Mouse (Mus musculus): ENCODE measurements around the gene Rnf121. TPM values are rescaled to one million over a fixed set of nuclear protein-coding genes. Genes with fewer than 3 reads are reported as not detected.

The Rnf121 gene
- polyA plus RNA-seq (2011; ENCODE audit: insufficient read depth, insufficient read length, low replicate concordance, missing spikeins): 10.0 and 12.9 TPM in 2 replicates

DNA sequence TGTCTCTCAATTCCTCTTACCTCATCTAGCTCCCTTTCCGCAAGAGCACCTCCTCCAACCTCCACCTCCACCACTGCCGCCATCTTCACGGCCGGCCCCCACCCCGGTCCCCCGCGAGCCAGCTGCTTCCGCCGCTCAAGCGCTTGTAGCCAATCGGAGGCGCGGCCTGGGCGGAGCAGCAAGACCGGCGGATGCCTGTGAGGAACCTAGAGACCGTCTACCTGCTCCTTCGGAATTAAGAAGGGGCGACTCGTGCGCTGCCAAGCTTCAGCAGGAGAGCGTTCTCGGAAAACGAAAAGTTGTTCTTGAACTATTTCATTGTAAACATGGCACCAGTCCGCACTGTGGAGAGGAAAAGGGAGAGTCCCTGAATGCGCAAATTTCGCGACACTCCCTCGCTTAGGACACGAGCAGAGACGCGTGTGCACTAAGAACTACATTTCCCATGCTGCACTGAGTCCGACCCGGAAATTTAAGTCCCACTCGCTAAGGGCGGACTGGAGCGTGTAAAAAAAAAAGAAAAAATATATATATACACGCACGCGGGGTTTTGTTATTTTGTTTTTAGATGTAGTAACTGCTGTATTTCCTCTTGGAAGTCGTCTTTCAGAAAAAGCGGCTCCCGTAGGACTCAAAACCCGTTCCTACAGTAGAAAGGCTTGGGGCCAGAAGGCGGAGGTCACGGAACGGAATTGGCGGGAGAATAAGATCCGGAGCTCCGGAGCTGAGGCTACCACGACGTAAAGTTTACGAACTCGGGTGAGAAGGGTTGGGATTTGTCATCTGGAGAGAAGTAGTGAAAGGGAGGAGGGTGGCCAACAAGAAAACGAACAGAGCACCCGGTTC is at the start of gene Rnf121, which contains the start of the genes Xndc1 and Xntrpc:
Rnf121 (minus strand) TSS at position 424 of the 846 bp plus-strand sequence.
Xndc1 (plus strand) TSS at position 466 of the 846 bp plus-strand sequence.
Xntrpc (plus strand) TSS at position 668 of the 846 bp plus-strand sequence.
- TF ChIP-seq CTCF (IDR thresholded peaks at IDR 0.05; ENCODE audit: control insufficient read depth, insufficient read depth, low read length) (no peak), POLR2A (IDR thresholded peaks at IDR 0.05; ENCODE audit: borderline replicate concordance, control insufficient read depth, low read depth, low read length) (peak; percentile 58; the same call in 1 of the 2 replicates)
- peak within 1 kb of the TSS; percentile 78 for H3K4me3 ChIP-seq (replicated peaks; ENCODE audit: control insufficient read depth, low read depth, low read length)
- peak within 1 kb of the TSS; percentile 46 for H3K27ac ChIP-seq (ENCODE audit: control insufficient read depth, insufficient read depth, low read depth, low read length, poor library complexity)
- WGBS: under 1% methylated on average over 56 of the region's 56 CpGs
- no peaks in the 10 kb centered on the region; the same call in 1 of the 2 replicates for H3K4me1 ChIP-seq (ENCODE audit: control insufficient read depth, insufficient read depth, low read length)

GRCm38 (mm10) chr7:102113151-102113729 is 48.0 kb upstream of the Rnf121 start:
- H3K4me3 ChIP-seq (replicated peaks; ENCODE audit: control insufficient read depth, low read depth, low read length): no peak overlapping the region
- 89% methylated on average over 45 of the region's 45 CpGs for WGBS
- no peak overlapping the region for H3K27ac ChIP-seq (ENCODE audit: control insufficient read depth, insufficient read depth, low read depth, low read length, poor library complexity)
- TF ChIP-seq POLR2A (IDR thresholded peaks at IDR 0.05; ENCODE audit: borderline replicate concordance, control insufficient read depth, low read depth, low read length) (no peak), CTCF (IDR thresholded peaks at IDR 0.05; ENCODE audit: control insufficient read depth, insufficient read depth, low read length) (no peak)
- no peaks in the 10 kb centered on the region for H3K4me1 ChIP-seq (ENCODE audit: control insufficient read depth, insufficient read depth, low read length)

GRCm38 (mm10) chr7:102109746-102110145 is 44.5 kb upstream of the Rnf121 start:
- Histone ChIP-seq H3K27ac (ENCODE audit: control insufficient read depth, insufficient read depth, low read depth, low read length, poor library complexity) (no peak overlapping the region), H3K4me1 (ENCODE audit: control insufficient read depth, insufficient read depth, low read length) (no peaks in the 10 kb centered on the region), H3K4me3 (replicated peaks; ENCODE audit: control insufficient read depth, low read depth, low read length) (no peak overlapping the region)
- WGBS: 61% methylated on average over 4 of the region's 4 CpGs
- TF ChIP-seq POLR2A (IDR thresholded peaks at IDR 0.05; ENCODE audit: borderline replicate concordance, control insufficient read depth, low read depth, low read length) (no peak), CTCF (IDR thresholded peaks at IDR 0.05; ENCODE audit: control insufficient read depth, insufficient read depth, low read length) (no peak)

DNA sequence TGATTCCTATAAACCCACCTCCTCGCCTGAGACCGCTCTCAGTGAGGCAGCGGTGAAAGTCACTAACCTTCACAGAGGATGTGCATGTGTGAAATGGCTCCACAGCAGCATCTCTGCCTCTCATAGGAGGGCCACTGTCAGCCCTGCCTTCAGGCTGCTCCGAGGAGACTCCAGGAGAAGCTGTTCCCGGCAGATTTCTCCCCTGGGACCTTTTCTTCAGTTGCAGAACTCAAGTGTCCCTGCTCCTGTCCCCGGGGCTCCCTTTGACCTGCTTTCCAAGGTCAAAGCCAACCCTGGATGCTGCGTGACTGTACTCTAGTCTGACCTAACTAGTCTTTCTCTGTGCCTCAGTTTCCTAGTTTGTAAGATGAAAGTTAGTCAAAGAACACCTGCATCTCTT is 43.9 kb upstream of the Rnf121 start, which contains the start of gene Art5:
Art5 (minus strand) TSS at position 319 of the 400 bp plus-strand sequence.
- no peak for TF ChIP-seq CTCF (IDR thresholded peaks at IDR 0.05; ENCODE audit: control insufficient read depth, insufficient read depth, low read length)
- TF ChIP-seq POLR2A (IDR thresholded peaks at IDR 0.05; ENCODE audit: borderline replicate concordance, control insufficient read depth, low read depth, low read length): no peak
- no peak within 1 kb of the TSS for H3K4me3 ChIP-seq (replicated peaks; ENCODE audit: control insufficient read depth, low read depth, low read length)
- WGBS: 82% methylated on average over 7 of the region's 7 CpGs
- H3K4me1 ChIP-seq (ENCODE audit: control insufficient read depth, insufficient read depth, low read length): no peaks in the 10 kb centered on the region
- H3K27ac ChIP-seq (ENCODE audit: control insufficient read depth, insufficient read depth, low read depth, low read length, poor library complexity): no peak within 1 kb of the TSS

DNA sequence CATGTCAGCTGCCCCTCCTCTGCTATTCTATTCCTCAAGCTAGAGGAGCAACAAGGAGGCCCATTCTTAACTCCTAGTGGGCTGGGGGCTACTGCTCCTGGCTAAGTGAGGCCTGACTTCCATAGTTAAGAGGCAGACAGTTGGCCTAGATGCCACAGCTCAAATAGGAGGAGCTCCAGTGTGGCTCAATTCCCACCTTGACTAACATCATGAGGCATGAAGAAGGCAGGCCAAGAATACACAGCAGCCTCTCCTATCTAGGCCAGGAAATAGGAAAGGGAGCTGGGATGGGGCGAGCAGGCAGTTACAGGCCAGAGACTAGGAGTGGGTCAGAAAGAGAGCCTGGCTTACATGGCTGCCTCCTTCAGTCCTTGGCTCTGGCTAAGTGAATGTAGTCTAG is 42.9 kb upstream of the Rnf121 start:
- TF ChIP-seq CTCF (IDR thresholded peaks at IDR 0.05; ENCODE audit: control insufficient read depth, insufficient read depth, low read length): no peak
- H3K4me1 ChIP-seq (ENCODE audit: control insufficient read depth, insufficient read depth, low read length): no peaks in the 10 kb centered on the region
- H3K27ac ChIP-seq (ENCODE audit: control insufficient read depth, insufficient read depth, low read depth, low read length, poor library complexity): no peak overlapping the region
- 85% methylated on average over 1 of the region's 1 CpGs for WGBS
- H3K4me3 ChIP-seq (replicated peaks; ENCODE audit: control insufficient read depth, low read depth, low read length): no peak overlapping the region

- Histone ChIP-seq H3K4me3 (replicated peaks; ENCODE audit: control insufficient read depth, low read depth, low read length) (no peak overlapping the region), H3K4me1 (ENCODE audit: control insufficient read depth, insufficient read depth, low read length) (no peaks in the 10 kb centered on the region), H3K27ac (ENCODE audit: control insufficient read depth, insufficient read depth, low read depth, low read length, poor library complexity) (no peak overlapping the region)
- WGBS: 30% methylated on average over 23 of the region's 23 CpGs
- TF ChIP-seq POLR2A (IDR thresholded peaks at IDR 0.05; ENCODE audit: borderline replicate concordance, control insufficient read depth, low read depth, low read length) (no peak), CTCF (IDR thresholded peaks at IDR 0.05; ENCODE audit: control insufficient read depth, insufficient read depth, low read length) (no peak)
These were observed 41.5 kb upstream of the Rnf121 start for GRCm38 (mm10) chr7:102106700-102107141.

GRCm38 (mm10) chr7:102104126-102104525 is 38.9 kb upstream of the Rnf121 start:
- Histone ChIP-seq H3K27ac (ENCODE audit: control insufficient read depth, insufficient read depth, low read depth, low read length, poor library complexity) (no peak overlapping the region), H3K4me3 (replicated peaks; ENCODE audit: control insufficient read depth, low read depth, low read length) (no peak overlapping the region), H3K4me1 (ENCODE audit: control insufficient read depth, insufficient read depth, low read length) (peaks cover 1% of the 10 kb centered on the region)
- 75% methylated on average over 5 of the region's 5 CpGs for WGBS
- TF ChIP-seq CTCF (IDR thresholded peaks at IDR 0.05; ENCODE audit: control insufficient read depth, insufficient read depth, low read length): no peak
- TF ChIP-seq POLR2A (IDR thresholded peaks at IDR 0.05; ENCODE audit: borderline replicate concordance, control insufficient read depth, low read depth, low read length): no peak

DNA sequence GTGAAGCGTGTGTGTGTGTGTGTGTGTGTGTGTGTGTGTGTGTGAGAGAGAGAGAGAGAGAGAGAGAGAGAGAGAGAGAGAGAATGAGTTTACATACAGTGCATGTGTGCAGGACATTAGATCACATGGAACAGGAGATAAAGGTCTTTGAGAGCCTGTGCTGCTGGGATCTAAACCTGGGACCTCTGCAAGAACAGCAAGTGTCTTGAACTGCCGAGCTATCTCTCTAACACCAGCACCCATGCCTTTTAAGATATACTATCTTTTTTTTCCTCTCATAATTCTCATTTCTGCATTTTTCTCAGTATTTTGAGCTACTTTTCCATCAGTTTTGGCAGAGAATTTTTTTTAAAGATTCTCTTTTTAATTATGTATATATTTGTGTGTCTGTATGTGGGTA is 38.3 kb upstream of the Rnf121 start:
- Histone ChIP-seq H3K27ac (ENCODE audit: control insufficient read depth, insufficient read depth, low read depth, low read length, poor library complexity) (no peak overlapping the region), H3K4me1 (ENCODE audit: control insufficient read depth, insufficient read depth, low read length) (peaks cover 1% of the 10 kb centered on the region), H3K4me3 (replicated peaks; ENCODE audit: control insufficient read depth, low read depth, low read length) (no peak overlapping the region)
- WGBS: 63% methylated on average over 2 of the region's 2 CpGs
- no peak for TF ChIP-seq CTCF (IDR thresholded peaks at IDR 0.05; ENCODE audit: control insufficient read depth, insufficient read depth, low read length)
- TF ChIP-seq POLR2A (IDR thresholded peaks at IDR 0.05; ENCODE audit: borderline replicate concordance, control insufficient read depth, low read depth, low read length): no peak

Data from bone marrow, adult 2 months (tissue).